Mouse (Mus musculus): ENCODE results near the gene Tuba4a.

DNA sequence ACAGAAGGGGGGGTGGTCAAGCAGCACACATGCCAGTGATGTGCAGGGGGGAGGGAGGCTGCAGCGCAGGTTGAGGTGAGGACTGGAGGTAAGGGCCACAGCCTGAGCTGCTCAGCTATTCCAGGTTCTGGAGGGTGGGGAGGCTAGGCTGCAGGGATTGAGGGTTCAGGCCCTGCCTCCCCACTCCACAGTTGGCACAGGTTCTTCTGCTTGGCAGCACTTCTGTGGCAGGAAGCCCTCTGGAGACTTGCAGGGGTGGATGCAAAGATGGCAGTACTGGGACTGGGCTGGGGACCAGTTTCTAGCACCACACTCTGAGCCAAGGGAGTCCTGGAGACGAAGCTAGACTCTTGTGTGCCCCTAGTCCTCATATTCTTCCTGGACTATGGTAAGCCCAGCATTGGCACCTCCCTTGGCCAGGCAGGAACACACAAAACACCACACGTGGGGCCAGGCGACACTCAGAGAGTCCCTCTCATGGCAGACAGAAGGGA is 38.2 kb downstream of the Tuba4a start:
- TF ChIP-seq CTCF (IDR thresholded peaks at IDR 0.05; ENCODE audit: borderline replicate concordance, insufficient read depth, low read depth, low read length): no peak
- no peak for TF ChIP-seq POLR2A (IDR thresholded peaks at IDR 0.05; ENCODE audit: borderline replicate concordance, insufficient read depth, low read length)
